Mouse (Mus musculus): ENCODE results near the gene Ogt. TPM values are rescaled to one million over a fixed set of nuclear protein-coding genes. Genes with fewer than 3 reads are reported as not detected.

Gene Ogt
- polyA plus RNA-seq, 1 experiment from 2014 or later: 183 TPM

DNA sequence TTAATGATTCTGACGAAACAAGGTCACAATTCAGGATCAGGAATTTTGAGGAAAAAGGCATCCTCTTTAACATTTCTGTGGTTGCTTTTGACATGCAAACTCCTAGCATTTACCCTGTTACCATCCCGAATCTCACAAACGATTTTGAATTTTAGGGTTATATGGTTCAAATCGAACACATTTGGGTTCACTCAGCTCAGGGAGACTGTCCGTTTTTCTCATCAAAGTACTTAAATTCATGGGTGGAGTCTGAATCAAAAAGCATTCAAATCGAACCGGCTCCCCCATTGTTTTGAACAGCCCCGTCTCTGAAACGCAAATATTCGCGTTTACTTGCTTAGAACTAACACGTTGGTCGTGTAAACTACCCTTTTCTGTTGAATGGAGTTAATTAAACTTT, 554 bp upstream of the Ogt start:
- no peak for TF ChIP-seq CTCF (IDR thresholded peaks at IDR 0.05; ENCODE audit: low read depth)
- DNase-seq: no peak
- H3K27me3 ChIP-seq (ENCODE audit: insufficient read depth, low read length): no peaks in the 10 kb centered on the region
- H3K36me3 ChIP-seq (ENCODE audit: insufficient read depth): peaks cover 6% of the 10 kb centered on the region
- H3K4me1 ChIP-seq (ENCODE audit: insufficient read depth): no peaks in the 10 kb centered on the region
- H3K9me3 ChIP-seq (ENCODE audit: low read depth, low read length): no peaks in the 10 kb centered on the region
- 10% methylated on average over 13 of the region's 13 CpGs for WGBS
- peak overlapping the region; percentile 73; the same call in 1 of the 2 replicates for H3K27ac ChIP-seq (ENCODE audit: low read depth)
- no peak for ATAC-seq (ENCODE audit: insufficient read depth)
- peak overlapping the region; percentile 55 for H3K4me2 ChIP-seq
- peak overlapping the region; percentile 51 for H3K9ac ChIP-seq
- peak overlapping the region; percentile 67 for H3K4me3 ChIP-seq (ENCODE audit: low read depth, low read length)

DNA sequence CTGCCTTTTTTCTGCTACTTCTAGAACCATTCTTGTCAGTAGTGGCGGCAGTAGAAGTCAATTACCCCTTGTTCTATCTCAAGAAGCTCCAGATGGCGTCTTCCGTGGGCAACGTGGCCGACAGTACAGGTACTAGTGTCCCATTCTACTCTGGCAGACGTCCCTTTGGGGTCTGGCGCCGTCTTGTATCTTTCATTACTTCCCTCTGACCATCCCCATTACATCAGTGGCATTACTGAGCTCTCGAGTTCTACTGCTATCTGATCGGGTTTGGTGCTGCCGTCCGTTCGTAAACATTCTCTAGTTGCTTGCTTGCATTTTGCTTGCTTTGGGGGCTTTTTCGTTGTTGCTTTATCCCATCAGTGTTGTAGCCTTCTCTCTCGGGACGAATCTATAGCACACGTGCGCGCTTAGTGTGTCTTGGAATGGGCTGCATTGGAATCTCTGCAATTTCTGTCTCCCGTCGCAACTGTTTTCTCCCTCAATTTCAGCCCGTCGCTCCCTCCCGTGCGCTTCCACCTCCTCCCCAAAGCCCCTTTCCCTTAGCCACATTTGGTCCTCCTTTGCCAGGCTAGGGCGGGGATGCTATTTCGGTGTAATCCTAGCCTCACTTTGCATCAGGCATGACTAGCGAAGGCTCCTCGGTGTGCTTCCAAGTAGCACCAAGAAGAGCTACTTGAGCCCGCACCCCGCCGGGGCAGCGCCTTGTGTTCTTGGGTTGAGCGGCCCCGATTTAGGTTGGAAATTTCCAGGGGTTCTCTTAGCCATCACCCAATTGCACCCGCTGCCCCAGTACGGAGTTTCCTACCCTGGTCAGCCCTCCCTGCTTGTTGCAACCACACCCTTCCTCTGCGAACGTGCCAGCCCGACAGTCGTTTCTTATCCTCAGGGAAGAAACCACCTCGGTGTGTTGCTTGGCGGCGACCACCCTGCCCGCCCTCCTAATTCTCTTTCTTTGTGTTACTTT, 617 bp downstream of the Ogt start:
- Histone ChIP-seq H3K27ac (ENCODE audit: low read depth) (peak overlapping the region; percentile 84), H3K9me3 (ENCODE audit: low read depth, low read length) (no peaks in the 10 kb centered on the region), H3K9ac (peak overlapping the region; percentile 86), H3K4me3 (ENCODE audit: low read depth, low read length) (peak overlapping the region; percentile 67), H3K36me3 (ENCODE audit: insufficient read depth) (peaks cover 7% of the 10 kb centered on the region), H3K27me3 (ENCODE audit: insufficient read depth, low read length) (no peaks in the 10 kb centered on the region), H3K4me2 (peak overlapping the region; percentile 71), H3K4me1 (ENCODE audit: insufficient read depth) (no peaks in the 10 kb centered on the region)
- ATAC-seq (ENCODE audit: insufficient read depth) (peak; percentile 47), DNase-seq (peak; percentile 54)
- TF ChIP-seq CTCF (IDR thresholded peaks at IDR 0.05; ENCODE audit: low read depth): no peak
- WGBS: 12% methylated on average over 45 of the region's 45 CpGs

DNA sequence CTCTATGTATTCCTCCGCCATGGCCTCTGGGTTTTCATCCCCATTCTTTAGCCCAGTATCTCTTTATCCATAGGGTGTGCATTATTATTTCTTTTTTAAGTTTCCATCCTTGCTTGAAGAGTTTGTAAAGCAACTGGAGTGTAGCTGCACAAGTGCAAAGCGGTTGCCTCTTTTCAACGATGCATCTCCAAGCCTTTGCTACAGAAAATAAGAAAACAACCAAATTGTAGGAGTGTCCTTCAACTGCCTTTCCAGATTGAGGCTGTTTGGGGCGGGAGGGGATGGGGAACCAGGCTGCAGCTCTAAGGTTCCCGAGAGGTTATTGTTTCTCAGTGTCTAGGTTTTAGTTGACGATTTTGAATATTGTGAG, 1.3 kb downstream of the Ogt start:
- peak overlapping the region; percentile 84; the same call in 1 of the 2 replicates for H3K27ac ChIP-seq (ENCODE audit: low read depth)
- TF ChIP-seq CTCF (IDR thresholded peaks at IDR 0.05; ENCODE audit: low read depth): no peak
- ATAC-seq (ENCODE audit: insufficient read depth): no peak
- DNase-seq: no peak
- no peaks in the 10 kb centered on the region for H3K27me3 ChIP-seq (ENCODE audit: insufficient read depth, low read length)
- peaks cover 10% of the 10 kb centered on the region for H3K36me3 ChIP-seq (ENCODE audit: insufficient read depth)
- WGBS: 6% methylated on average over 6 of the region's 6 CpGs
- H3K4me1 ChIP-seq (ENCODE audit: insufficient read depth): no peaks in the 10 kb centered on the region
- H3K4me2 ChIP-seq: peak overlapping the region; percentile 71
- H3K9ac ChIP-seq: peak overlapping the region; percentile 86
- no peaks in the 10 kb centered on the region for H3K9me3 ChIP-seq (ENCODE audit: low read depth, low read length)
- H3K4me3 ChIP-seq (ENCODE audit: low read depth, low read length): peak overlapping the region; percentile 67

DNA sequence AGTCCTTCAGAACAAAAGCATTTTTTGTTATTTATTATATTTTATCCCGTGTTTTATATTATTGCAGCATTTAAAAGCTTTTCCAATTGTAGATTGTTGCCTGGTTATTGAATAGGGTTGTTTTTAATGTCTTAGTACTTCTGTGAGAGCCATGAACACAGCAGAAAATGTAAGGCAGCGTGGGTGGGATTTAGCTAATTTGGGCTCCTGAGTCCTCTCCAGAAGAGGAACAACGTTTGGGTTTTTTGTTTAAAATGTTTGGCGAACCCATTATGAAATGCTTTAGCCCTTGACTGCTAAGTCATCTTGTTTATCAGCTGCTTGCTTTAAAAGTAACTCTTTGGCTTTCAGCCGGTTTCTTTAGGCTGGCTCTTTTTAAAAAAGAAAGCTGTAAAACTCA, 2.2 kb downstream of the Ogt start:
- H3K4me1 ChIP-seq (ENCODE audit: insufficient read depth): no peaks in the 10 kb centered on the region
- no peak for TF ChIP-seq CTCF (IDR thresholded peaks at IDR 0.05; ENCODE audit: low read depth)
- ATAC-seq (ENCODE audit: insufficient read depth) (no peak), DNase-seq (no peak)
- peak overlapping the region; percentile 67 for H3K4me3 ChIP-seq (ENCODE audit: low read depth, low read length)
- peak overlapping the region; percentile 71 for H3K4me2 ChIP-seq
- no peaks in the 10 kb centered on the region for H3K27me3 ChIP-seq (ENCODE audit: insufficient read depth, low read length)
- H3K9me3 ChIP-seq (ENCODE audit: low read depth, low read length): no peaks in the 10 kb centered on the region
- peak overlapping the region; percentile 86 for H3K9ac ChIP-seq
- peaks cover 16% of the 10 kb centered on the region for H3K36me3 ChIP-seq (ENCODE audit: insufficient read depth)
- no peak overlapping the region for H3K27ac ChIP-seq (ENCODE audit: low read depth)
- 10% methylated on average over 5 of the region's 5 CpGs for WGBS

DNA sequence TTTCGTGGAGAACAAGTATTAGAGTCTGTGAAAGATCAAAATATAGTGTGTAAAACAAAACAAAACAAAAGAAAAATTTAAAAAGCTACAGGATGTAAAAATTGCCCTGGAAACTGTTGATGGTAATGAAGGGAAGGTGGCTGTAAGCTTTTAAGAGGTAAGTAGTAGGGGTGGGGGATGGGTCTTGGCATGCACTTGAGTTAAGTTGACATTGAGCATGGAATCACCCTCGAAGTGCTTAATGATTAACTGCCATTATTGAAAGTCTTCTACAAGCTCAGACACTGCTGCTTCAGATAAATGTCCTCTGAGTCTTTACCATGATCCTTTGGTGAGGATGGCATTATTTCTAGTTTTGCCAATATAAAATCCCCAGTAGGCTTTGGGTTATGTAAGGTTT, 5.4 kb downstream of the Ogt start:
- no peaks in the 10 kb centered on the region for H3K4me1 ChIP-seq (ENCODE audit: insufficient read depth)
- no peak overlapping the region for H3K27ac ChIP-seq (ENCODE audit: low read depth)
- peaks cover 27% of the 10 kb centered on the region for H3K36me3 ChIP-seq (ENCODE audit: insufficient read depth)
- H3K9ac ChIP-seq: no peak overlapping the region
- DNase-seq: peak; percentile 22
- no peaks in the 10 kb centered on the region for H3K27me3 ChIP-seq (ENCODE audit: insufficient read depth, low read length)
- H3K4me3 ChIP-seq (ENCODE audit: low read depth, low read length): no peak overlapping the region
- ATAC-seq (ENCODE audit: insufficient read depth): no peak
- WGBS: 58% methylated on average over 2 of the region's 2 CpGs
- H3K4me2 ChIP-seq: no peak overlapping the region
- H3K9me3 ChIP-seq (ENCODE audit: low read depth, low read length): no peaks in the 10 kb centered on the region
- TF ChIP-seq CTCF (IDR thresholded peaks at IDR 0.05; ENCODE audit: low read depth): no peak

DNA sequence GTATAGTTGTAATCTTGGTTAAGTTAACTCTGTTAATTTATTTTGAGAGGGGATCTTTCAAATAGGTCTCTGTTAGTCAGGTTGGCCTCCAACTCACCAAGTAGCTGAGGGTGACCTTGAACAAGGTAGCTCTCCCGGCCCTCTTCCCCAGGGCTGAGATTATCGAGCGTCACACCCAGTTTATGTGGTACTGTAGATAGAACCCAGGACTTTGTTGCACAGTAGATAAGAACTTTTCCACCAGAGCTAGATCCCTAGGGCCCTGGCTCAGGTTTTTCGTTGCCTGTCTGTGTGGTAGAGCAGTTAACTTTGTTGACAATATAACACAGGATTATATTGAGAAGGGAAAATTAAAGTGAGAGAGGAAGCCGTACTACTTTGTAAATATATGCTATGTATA, 6.8 kb downstream of the Ogt start:
- Histone ChIP-seq H3K4me3 (ENCODE audit: low read depth, low read length) (no peak overlapping the region), H3K4me1 (ENCODE audit: insufficient read depth) (no peaks in the 10 kb centered on the region), H3K4me2 (no peak overlapping the region), H3K9me3 (ENCODE audit: low read depth, low read length) (no peaks in the 10 kb centered on the region), H3K9ac (no peak overlapping the region), H3K27ac (ENCODE audit: low read depth) (no peak overlapping the region), H3K36me3 (ENCODE audit: insufficient read depth) (peaks cover 31% of the 10 kb centered on the region), H3K27me3 (ENCODE audit: insufficient read depth, low read length) (no peaks in the 10 kb centered on the region)
- ATAC-seq (ENCODE audit: insufficient read depth) (no peak), DNase-seq (no peak)
- 73% methylated on average over 5 of the region's 5 CpGs for WGBS
- TF ChIP-seq CTCF (IDR thresholded peaks at IDR 0.05; ENCODE audit: low read depth): no peak

DNA sequence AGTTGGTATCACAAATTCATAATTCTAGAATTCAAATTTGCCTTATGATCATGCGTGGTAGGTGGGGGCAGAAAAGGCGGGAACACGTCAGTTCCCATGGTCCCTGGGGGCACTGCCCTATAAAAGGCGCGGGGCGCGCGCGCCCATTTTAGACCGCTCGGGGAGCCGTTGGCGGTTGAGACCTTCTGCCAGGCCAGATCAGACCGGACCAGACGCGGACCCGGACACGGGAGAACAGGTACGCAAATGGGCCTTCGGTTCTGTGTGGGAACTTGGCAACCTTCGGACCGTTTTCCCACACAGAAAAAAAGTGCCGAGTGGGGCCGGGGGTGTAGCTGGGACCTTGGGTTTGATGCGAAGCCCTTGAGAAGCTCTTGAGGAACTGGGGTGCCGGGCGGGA, 55.8 kb downstream of the Ogt start:
- Histone ChIP-seq H3K4me3 (ENCODE audit: low read depth, low read length) (no peak overlapping the region), H3K27ac (ENCODE audit: low read depth) (no peak overlapping the region), H3K9ac (no peak overlapping the region), H3K4me1 (ENCODE audit: insufficient read depth) (no peaks in the 10 kb centered on the region), H3K27me3 (ENCODE audit: insufficient read depth, low read length) (no peaks in the 10 kb centered on the region), H3K4me2 (no peak overlapping the region), H3K9me3 (ENCODE audit: low read depth, low read length) (peaks cover 18% of the 10 kb centered on the region; the same call in 1 of the 2 replicates), H3K36me3 (ENCODE audit: insufficient read depth) (no peaks in the 10 kb centered on the region)
- no peak for ATAC-seq (ENCODE audit: insufficient read depth)
- 93% methylated on average over 27 of the region's 27 CpGs for WGBS
- DNase-seq: no peak
- no peak for TF ChIP-seq CTCF (IDR thresholded peaks at IDR 0.05; ENCODE audit: low read depth)
